Mouse (Mus musculus) MEL (cell line): ENCODE data around the gene Tpmt.

Source experiments
- CHD1 ChIP-seq: IDR thresholded peaks from 2 replicates; pipeline ENCODE4 v1.6.1; 2012; ENCODE audit warnings: low read depth, mild to moderate bottlenecking, inconsistent platforms, low read length, improper control_type of control experiment
- CHD2 ChIP-seq: IDR thresholded peaks from 2 replicates; pipeline ENCODE4 v1.6.1; 2011; ENCODE audit warnings: low read length, improper control_type of control experiment
- CTCF ChIP-seq, 3 experiments: IDR thresholded peaks in 2 of 3; conservative IDR thresholded peaks in 1 of 3; 2 replicates each; pipeline ENCODE4 v1.5.1; 2011 to 2012; ENCODE audit warnings: low read length in 3 of 3, low read depth in 2 of 3, mild to moderate bottlenecking in 2 of 3, improper control_type of control experiment in 1 of 3, inconsistent platforms in 1 of 3, mixed read lengths in 1 of 3, moderate library complexity in 1 of 3; ENCODE audit not compliant: control insufficient read depth in 1 of 3, insufficient read depth in 1 of 3, poor library complexity in 1 of 3, severe bottlenecking in 1 of 3
- KAT2A ChIP-seq: conservative IDR thresholded peaks from 2 replicates; pipeline ENCODE4 v1.6.1; 2012; ENCODE audit warnings: low read depth, low read length, improper control_type of control experiment, inconsistent platforms
- MAFK ChIP-seq: IDR thresholded peaks from 2 replicates; pipeline ENCODE4 v1.6.1; 2011; ENCODE audit warnings: low read depth, mild to moderate bottlenecking, low read length, improper control_type of control experiment, borderline replicate concordance
- MAZ ChIP-seq: IDR thresholded peaks from 2 replicates; pipeline ENCODE4 v1.6.1; 2012; ENCODE audit warnings: low read depth, mild to moderate bottlenecking, inconsistent platforms, low read length, improper control_type of control experiment
- NELFE ChIP-seq: IDR thresholded peaks from 2 replicates; pipeline ENCODE4 v1.6.1; 2011; ENCODE audit warnings: low read depth, low read length, improper control_type of control experiment
- POLR2A ChIP-seq, 2 experiments: IDR thresholded peaks; 2 replicates each; pipeline ENCODE4 v1.6.1; 2011 to 2012; ENCODE audit warnings: low read length in 2 of 2, mild to moderate bottlenecking in 2 of 2, control low read depth in 1 of 2, improper control_type of control experiment in 1 of 2, low read depth in 1 of 2, moderate library complexity in 1 of 2; ENCODE audit not compliant: control insufficient read depth in 1 of 2, insufficient read depth in 1 of 2, poor library complexity in 1 of 2
- SMC3 ChIP-seq: IDR thresholded peaks from 2 replicates; pipeline ENCODE4 v1.6.1; 2011; ENCODE audit warnings: low read depth, low read length, improper control_type of control experiment
- USF1 ChIP-seq: IDR thresholded peaks from 2 replicates; pipeline ENCODE4 v1.6.1; 2014; ENCODE audit warnings: low read depth, mild to moderate bottlenecking, inconsistent platforms, low read length, improper control_type of control experiment, moderate library complexity
- ZC3H11A ChIP-seq: IDR thresholded peaks from 2 replicates; pipeline ENCODE4 v1.6.1; 2012; ENCODE audit warnings: low read depth, mild to moderate bottlenecking, inconsistent platforms, low read length, improper control_type of control experiment
- ZKSCAN1 ChIP-seq: IDR thresholded peaks from 2 replicates; pipeline ENCODE4 v1.6.1; 2012; ENCODE audit warnings: low read depth, mild to moderate bottlenecking, inconsistent platforms, low read length, improper control_type of control experiment, moderate library complexity
- ZMIZ1 ChIP-seq: IDR thresholded peaks from 2 replicates; pipeline ENCODE4 v1.6.1; 2012; ENCODE audit warnings: low read depth, mild to moderate bottlenecking, inconsistent platforms, low read length, improper control_type of control experiment, moderate library complexity
- ZNF384 ChIP-seq: IDR thresholded peaks from 2 replicates; pipeline ENCODE4 v1.6.1; 2012; ENCODE audit warnings: low read depth, mild to moderate bottlenecking, inconsistent platforms, low read length, improper control_type of control experiment

GRCm38 (mm10) chr13:46997355-46997754, 47.2 kb downstream of the Tpmt start:
- no peak for TF ChIP-seq CTCF (IDR thresholded peaks at IDR 0.05 in 2 of 3, conservative IDR thresholded peaks at IDR 0.05 in 1 of 3; ENCODE audit: control insufficient read depth in 1 of 3, insufficient read depth in 1 of 3, low read depth in 2 of 3, low read length in 3 of 3, poor library complexity in 1 of 3, severe bottlenecking in 1 of 3)
- no peak for TF ChIP-seq MAZ
- TF ChIP-seq ZC3H11A = no peak
- TF ChIP-seq POLR2A (IDR thresholded peaks at IDR 0.05; ENCODE audit: control insufficient read depth in 1 of 2, insufficient read depth in 1 of 2, low read depth in 1 of 2, low read length in 2 of 2, poor library complexity in 1 of 2) = no peak
- no peak for TF ChIP-seq CHD2
- TF ChIP-seq SMC3 = no peak
- TF ChIP-seq ZNF384 = no peak
- TF ChIP-seq NELFE = no peak
- no peak for TF ChIP-seq CHD1
- TF ChIP-seq KAT2A = no peak
- TF ChIP-seq USF1 = no peak
- no peak for TF ChIP-seq MAFK
- no peak for TF ChIP-seq ZKSCAN1
- TF ChIP-seq ZMIZ1 = no peak
